Mouse (Mus musculus) forebrain, embryonic 10.5 days (tissue): ENCODE data around the gene Npcd. TPM values are rescaled to one million over a fixed set of nuclear protein-coding genes. Genes with fewer than 3 reads are reported as not detected.

Experiments
- DNase-seq: peaks from one replicate; pipeline ENCODE4 v3.0.0-alpha.2; 2017; ENCODE audit warnings: low spot score; ENCODE audit errors: extremely low spot score
- H3K27ac ChIP-seq: fragments of 300-500 bp; sonication (generic); 2 replicates; pipeline ENCODE4 v1.5.1; 2016; ENCODE audit warnings: mild to moderate bottlenecking
- H3K27me3 ChIP-seq: fragments of 300-500 bp; sonication (generic); 2 replicates; pipeline ENCODE4 v1.6.1; 2016; ENCODE audit warnings: mild to moderate bottlenecking; ENCODE audit not compliant: poor library complexity, severe bottlenecking
- H3K36me3 ChIP-seq: fragments of 300-500 bp; sonication (generic); replicated peaks from 2 replicates; pipeline ENCODE4 v1.6.1; 2016; ENCODE audit warnings: mild to moderate bottlenecking, moderate library complexity
- H3K4me1 ChIP-seq: fragments of 300-500 bp; sonication (generic); 2 replicates; pipeline ENCODE4 v1.6.1; 2016
- H3K4me3 ChIP-seq: fragments of 300-500 bp; sonication (generic); 2 replicates; pipeline ENCODE4 v1.5.1; 2016; ENCODE audit warnings: mild to moderate bottlenecking, moderate library complexity
- H3K9me3 ChIP-seq: fragments of 300-500 bp; sonication (generic); 2 replicates; pipeline ENCODE4 v1.6.1; 2016; ENCODE audit warnings: mild to moderate bottlenecking, moderate library complexity
- WGBS: fragments of 180-500 bp; shearing (Covaris S2); methylation state at CpG from one replicate; pipeline ENCODE4 v1.1.7; 2016; 5-methylcytosine and 5-hydroxymethylcytosine counted together
- polyA plus RNA-seq: library from polyadenylated mRNA; unstranded; fragments of >200 nt; fragmentation: Nextera tagmentation; extraction: Ambion mirVana; gene quantifications from 2 replicates; pipeline ENCODE4 v1.2.1, GENCODE M21; 2016

The Npcd gene
- polyA plus RNA-seq, 1 experiment from 2014 or later: not detected

DNA sequence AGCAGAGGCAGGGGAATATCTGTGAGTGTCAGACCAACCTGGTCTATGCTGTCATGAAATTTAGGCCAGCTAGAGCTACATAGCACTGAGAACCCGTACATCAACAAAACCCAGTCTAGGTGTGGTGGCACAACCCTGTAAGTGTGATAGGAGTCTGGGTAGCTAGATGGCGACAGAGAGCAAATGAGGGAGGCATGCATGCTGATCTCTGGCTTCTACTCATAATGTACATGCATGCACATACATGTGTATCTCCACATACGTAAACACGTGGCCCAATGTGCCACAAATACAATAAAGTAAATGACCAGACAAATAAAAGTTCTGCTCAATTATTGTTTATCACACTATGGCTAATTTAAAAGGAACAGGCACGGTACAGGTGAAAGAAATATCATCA lies 25.9 kb downstream of the Npcd start:
- Histone ChIP-seq H3K27me3 (peaks cover 74% of the 10 kb centered on the region), H3K9me3 (no peaks in the 10 kb centered on the region), H3K27ac (no peak overlapping the region), H3K4me1 (peaks cover 20% of the 10 kb centered on the region), H3K36me3 (no peaks in the 10 kb centered on the region), H3K4me3 (no peak overlapping the region)
- 38% methylated on average over 5 of the region's 5 CpGs for WGBS
- DNase-seq: no peak

DNA sequence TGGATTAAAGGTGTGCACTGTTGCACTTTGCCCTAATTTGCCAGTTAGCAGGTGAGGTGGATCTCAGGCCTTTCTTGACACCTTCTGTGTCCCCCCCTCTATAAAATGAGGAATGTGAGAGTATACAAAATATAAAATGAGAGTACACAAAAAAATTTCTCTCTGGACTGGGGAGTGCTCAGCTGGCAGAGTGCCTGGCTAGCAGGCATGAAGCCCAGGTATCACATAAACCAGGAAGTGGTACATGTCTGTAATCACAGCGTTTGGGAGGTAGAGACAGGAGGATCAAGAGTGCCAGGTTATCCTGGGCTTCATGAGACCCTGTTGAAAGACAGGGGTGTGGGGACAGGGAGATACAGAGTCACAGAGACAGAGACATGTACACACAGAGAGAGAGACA lies 27.0 kb downstream of the Npcd start:
- no peak for DNase-seq
- no peaks in the 10 kb centered on the region for H3K9me3 ChIP-seq
- H3K4me1 ChIP-seq: peaks cover 20% of the 10 kb centered on the region
- WGBS: 59% methylated on average over 1 of the region's 1 CpGs
- no peaks in the 10 kb centered on the region for H3K36me3 ChIP-seq
- H3K27me3 ChIP-seq: peaks cover 83% of the 10 kb centered on the region
- H3K4me3 ChIP-seq: no peak overlapping the region
- no peak overlapping the region for H3K27ac ChIP-seq

GRCm38 (mm10) chr15:79805246-79805645 lies 28.8 kb downstream of the Npcd start:
- peaks cover 20% of the 10 kb centered on the region for H3K4me1 ChIP-seq
- WGBS: 21% methylated on average over 8 of the region's 8 CpGs
- 0 out of 2 replicates have a peak overlapping the region, but pooled peaks have one; percentile 79 for H3K27ac ChIP-seq
- no peaks in the 10 kb centered on the region for H3K9me3 ChIP-seq
- no peak for DNase-seq
- H3K4me3 ChIP-seq: peak overlapping the region; percentile 73
- peaks cover 92% of the 10 kb centered on the region for H3K27me3 ChIP-seq
- H3K36me3 ChIP-seq: no peaks in the 10 kb centered on the region

DNA sequence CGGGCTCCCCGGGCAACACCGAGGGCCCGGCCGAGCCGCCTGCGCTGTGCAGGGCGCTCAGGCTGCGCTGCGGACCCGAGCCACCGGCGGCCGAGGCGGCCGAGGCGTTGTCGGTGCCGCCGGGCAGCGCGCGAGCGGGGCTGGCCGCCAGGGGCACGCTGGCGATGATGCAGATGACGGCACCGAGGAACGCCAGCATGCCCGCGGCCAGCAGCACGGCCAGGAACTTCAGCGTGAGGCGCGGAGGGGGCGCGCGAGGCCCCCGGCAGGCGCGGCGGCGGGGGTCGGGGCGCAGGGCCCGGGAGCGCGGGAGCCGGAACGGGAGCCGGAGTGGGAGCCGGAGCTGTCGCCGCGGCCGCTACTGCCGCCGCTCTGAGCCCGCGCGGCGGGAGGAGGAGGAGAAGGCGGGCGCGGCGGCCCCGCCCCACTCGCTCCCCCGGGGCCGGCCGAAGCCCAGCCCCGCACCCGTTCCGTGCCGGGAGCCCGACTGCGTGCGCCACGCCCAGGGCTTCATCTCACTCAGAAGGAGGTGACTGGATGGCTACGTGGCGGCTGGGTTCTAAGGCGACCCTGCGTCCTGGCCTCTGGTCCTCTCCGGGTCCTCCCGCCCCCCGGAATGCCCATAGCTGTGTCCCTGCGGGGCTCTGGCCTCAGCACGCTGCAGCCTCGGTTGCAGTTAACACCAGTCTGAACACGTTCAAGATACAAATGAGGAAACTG lies 29.5 kb downstream of the Npcd start, which contains the start of gene Nptxr:
TSS of gene Nptxr (minus strand) at position 415 of the 720 bp plus-strand sequence.
- Histone ChIP-seq H3K4me3 (peak within 1 kb of the TSS; percentile 73), H3K4me1 (peaks cover 20% of the 10 kb centered on the region), H3K27me3 (peaks cover 91% of the 10 kb centered on the region), H3K27ac (peak within 1 kb of the TSS; percentile 79), H3K36me3 (no peaks in the 10 kb centered on the region), H3K9me3 (no peaks in the 10 kb centered on the region)
- DNase-seq: peak; percentile 53
- WGBS: under 1% methylated on average over 90 of the region's 91 CpGs

DNA sequence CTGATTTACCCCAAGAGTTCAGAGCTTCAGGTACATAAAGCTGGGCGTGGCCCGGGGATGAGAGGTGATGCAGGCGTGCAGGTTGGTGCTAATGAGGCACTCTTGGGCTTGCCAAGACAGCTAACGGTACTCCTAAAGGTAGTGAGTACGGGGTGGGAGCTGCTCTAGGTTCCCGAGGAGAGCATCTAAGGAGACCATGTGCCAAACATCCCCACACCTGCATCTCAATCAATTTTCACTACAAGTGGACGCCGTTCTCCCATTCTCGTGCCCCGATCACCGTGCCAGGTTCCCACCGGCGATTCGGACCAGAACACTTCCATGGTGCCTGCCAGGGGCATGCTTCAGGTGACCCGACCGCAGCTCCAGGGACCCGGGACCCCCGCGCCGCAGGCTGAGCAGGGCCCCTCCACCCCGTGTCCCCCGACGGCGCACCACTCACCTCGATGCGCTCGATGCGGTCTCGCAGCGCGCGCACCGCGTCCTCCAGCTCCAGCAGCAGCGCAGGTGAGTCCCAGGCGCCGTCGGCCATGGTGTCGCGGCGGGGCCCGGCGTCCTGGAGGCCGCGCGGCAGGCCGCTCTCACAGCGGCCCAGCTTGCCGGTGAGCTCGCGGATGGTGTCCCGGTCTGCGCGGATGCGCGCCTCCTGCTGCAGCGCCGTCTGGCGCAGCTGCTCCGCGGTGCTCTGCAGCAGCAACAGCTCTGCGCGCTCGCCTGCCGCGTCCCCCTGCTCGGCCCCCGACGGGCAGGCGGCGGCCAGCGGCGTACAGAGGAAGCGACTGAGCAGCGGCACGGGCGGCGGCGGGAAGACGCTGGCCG lies 30.3 kb downstream of the Npcd start:
- WGBS: 5% methylated on average over 81 of the region's 81 CpGs
- Histone ChIP-seq H3K4me3 (peak overlapping the region; percentile 73), H3K27me3 (peaks cover 87% of the 10 kb centered on the region), H3K4me1 (peaks cover 20% of the 10 kb centered on the region), H3K9me3 (no peaks in the 10 kb centered on the region), H3K36me3 (no peaks in the 10 kb centered on the region), H3K27ac (peak overlapping the region; percentile 79)
- DNase-seq: no peak

- 81% methylated on average over 4 of the region's 4 CpGs for WGBS
- DNase-seq: no peak
- peaks cover 74% of the 10 kb centered on the region for H3K27me3 ChIP-seq
These were observed 31.7 kb downstream of the Npcd start for GRCm38 (mm10) chr15:79802304-79802703.

GRCm38 (mm10) chr15:79801646-79802045 lies 32.4 kb downstream of the Npcd start:
- no peak overlapping the region for H3K4me3 ChIP-seq
- H3K9me3 ChIP-seq: no peaks in the 10 kb centered on the region
- WGBS: 75% methylated on average over 2 of the region's 2 CpGs
- H3K4me1 ChIP-seq: peaks cover 20% of the 10 kb centered on the region
- no peak overlapping the region for H3K27ac ChIP-seq
- no peak for DNase-seq
- H3K36me3 ChIP-seq: no peaks in the 10 kb centered on the region
- peaks cover 68% of the 10 kb centered on the region for H3K27me3 ChIP-seq

More at GRCm38 (mm10) chr15:79802304-79802703, 31.7 kb downstream of the Npcd start:
- Histone ChIP-seq H3K4me3 (no peak overlapping the region), H3K27ac (no peak overlapping the region), H3K4me1 (peaks cover 20% of the 10 kb centered on the region), H3K9me3 (no peaks in the 10 kb centered on the region), H3K36me3 (no peaks in the 10 kb centered on the region)

- Histone ChIP-seq H3K27ac (no peak overlapping the region), H3K36me3 (no peaks in the 10 kb centered on the region), H3K9me3 (no peaks in the 10 kb centered on the region), H3K27me3 (peaks cover 58% of the 10 kb centered on the region), H3K4me3 (no peak overlapping the region), H3K4me1 (peaks cover 20% of the 10 kb centered on the region)
- no peak for DNase-seq
- whole genome bisulfite sequencing: 64% methylated on average over 11 of the region's 11 CpGs
These were observed 33.3 kb downstream of the Npcd start for GRCm38 (mm10) chr15:79800701-79801100.

- no peak for DNase-seq
- WGBS: 90% methylated on average over 10 of the region's 10 CpGs
- Histone ChIP-seq H3K4me1 (peaks cover 3% of the 10 kb centered on the region; the same call in 1 of the 2 replicates), H3K27me3 (peaks cover 46% of the 10 kb centered on the region), H3K27ac (no peak overlapping the region), H3K36me3 (no peaks in the 10 kb centered on the region), H3K4me3 (no peak overlapping the region), H3K9me3 (no peaks in the 10 kb centered on the region)
These were observed 35.4 kb downstream of the Npcd start for GRCm38 (mm10) chr15:79798591-79798990.

- H3K9me3 ChIP-seq: no peaks in the 10 kb centered on the region
- no peaks in the 10 kb centered on the region for H3K36me3 ChIP-seq
- peaks cover 46% of the 10 kb centered on the region for H3K27me3 ChIP-seq
- H3K27ac ChIP-seq: no peak overlapping the region
- no peak for DNase-seq
- peaks cover 2% of the 10 kb centered on the region for H3K4me1 ChIP-seq
- no peak overlapping the region for H3K4me3 ChIP-seq
- WGBS: 87% methylated on average over 8 of the region's 8 CpGs
These were observed 36.4 kb downstream of the Npcd start for GRCm38 (mm10) chr15:79797680-79798079.

- Histone ChIP-seq H3K9me3 (no peaks in the 10 kb centered on the region), H3K36me3 (no peaks in the 10 kb centered on the region), H3K27ac (no peak overlapping the region), H3K27me3 (peaks cover 46% of the 10 kb centered on the region), H3K4me1 (peaks cover 6% of the 10 kb centered on the region), H3K4me3 (no peak overlapping the region)
- no peak for DNase-seq
- WGBS: 90% methylated on average over 7 of the region's 7 CpGs
These were observed 36.9 kb downstream of the Npcd start for GRCm38 (mm10) chr15:79797096-79797495.

- peaks cover 45% of the 10 kb centered on the region for H3K27me3 ChIP-seq
- H3K4me3 ChIP-seq: no peak overlapping the region
- 92% methylated on average over 12 of the region's 12 CpGs for WGBS
- peaks cover 12% of the 10 kb centered on the region for H3K4me1 ChIP-seq
- no peak for DNase-seq
- H3K36me3 ChIP-seq: no peaks in the 10 kb centered on the region
- no peak overlapping the region for H3K27ac ChIP-seq
- no peaks in the 10 kb centered on the region for H3K9me3 ChIP-seq
These were observed 37.8 kb downstream of the Npcd start for GRCm38 (mm10) chr15:79796256-79796655.

GRCm38 (mm10) chr15:79794173-79794572 lies 39.9 kb downstream of the Npcd start:
- no peak for DNase-seq
- no peak overlapping the region for H3K4me3 ChIP-seq
- peaks cover 32% of the 10 kb centered on the region for H3K27me3 ChIP-seq
- WGBS: 36% methylated on average over 20 of the region's 20 CpGs
- H3K9me3 ChIP-seq: no peaks in the 10 kb centered on the region
- H3K36me3 ChIP-seq: no peaks in the 10 kb centered on the region
- no peak overlapping the region for H3K27ac ChIP-seq
- peaks cover 19% of the 10 kb centered on the region for H3K4me1 ChIP-seq
